Mouse (Mus musculus) MEL (cell line): Measurements from ENCODE around the gene Bcas3. TPM values are rescaled to one million over a fixed set of nuclear protein-coding genes. Genes with fewer than 3 reads are reported as not detected.
A peak's percentile ranks its signal among the peaks of the same experiment; 100 is the strongest.

ENCODE experiments used
- DNase-seq: peaks from one replicate; pipeline ENCODE4 v3.0.0; 2011; ENCODE audit warnings: low read depth, low spot score
- H3K27ac ChIP-seq: 2 replicates; pipeline ENCODE4 v1.5.1; 2012; ENCODE audit warnings: low read depth, mild to moderate bottlenecking, control low read depth, low read length, moderate library complexity; ENCODE audit not compliant: control insufficient read depth
- H3K27me3 ChIP-seq, 2 experiments: fragments of 150-350 bp in 1 of 2; sonication (generic) in 1 of 2; 2 replicates each; pipeline ENCODE4 v1.6.1; 2012; ENCODE audit warnings: low read length in 2 of 2, mild to moderate bottlenecking in 2 of 2, improper control_type of control experiment in 1 of 2, moderate library complexity in 1 of 2; ENCODE audit not compliant: insufficient read depth in 2 of 2, control insufficient read depth in 1 of 2
- H3K36me3 ChIP-seq, 2 experiments: 2 replicates each; pipeline ENCODE4 v1.6.1; 2012 to 2014; ENCODE audit warnings: low read length in 2 of 2, improper control_type of control experiment in 1 of 2, inconsistent platforms in 1 of 2, mild to moderate bottlenecking in 1 of 2; ENCODE audit not compliant: insufficient read depth in 2 of 2, control insufficient read depth in 1 of 2
- H3K4me1 ChIP-seq, 2 experiments: fragments of 150-350 bp in 1 of 2; sonication (generic) in 1 of 2; 2 replicates each; pipeline ENCODE4 v1.6.1; 2012; ENCODE audit warnings: low read length in 2 of 2, improper control_type of control experiment in 1 of 2, mild to moderate bottlenecking in 1 of 2; ENCODE audit not compliant: insufficient read depth in 2 of 2, control insufficient read depth in 1 of 2
- H3K4me3 ChIP-seq, 2 experiments: fragments of 150-350 bp in 1 of 2; sonication (generic) in 1 of 2; 2 replicates each; pipeline ENCODE4 v1.5.1; 2012; ENCODE audit warnings: low read depth in 2 of 2, low read length in 2 of 2, mild to moderate bottlenecking in 2 of 2, moderate library complexity in 2 of 2, control low read depth in 1 of 2, improper control_type of control experiment in 1 of 2; ENCODE audit not compliant: control insufficient read depth in 1 of 2, insufficient read depth in 1 of 2
- H3K79me2 ChIP-seq: 2 replicates; pipeline ENCODE4 v1.6.1; 2012; ENCODE audit warnings: mild to moderate bottlenecking, low read length, moderate library complexity; ENCODE audit not compliant: control insufficient read depth, poor library complexity, insufficient read depth
- H3K9ac ChIP-seq: 2 replicates; pipeline ENCODE4 v1.6.1; 2012; ENCODE audit warnings: low read depth, mild to moderate bottlenecking, control low read depth, low read length, moderate library complexity; ENCODE audit not compliant: control insufficient read depth, poor library complexity, severe bottlenecking
- H3K9me3 ChIP-seq: fragments of 150-350 bp; sonication (generic); replicated peaks from 2 replicates; pipeline ENCODE4 v1.6.1; 2012; ENCODE audit warnings: mild to moderate bottlenecking, low read length, improper control_type of control experiment, moderate library complexity; ENCODE audit not compliant: insufficient read depth
- BHLHE40 ChIP-seq: IDR thresholded peaks from 2 replicates; pipeline ENCODE4 v1.6.1; 2012; ENCODE audit warnings: low read depth, mild to moderate bottlenecking, inconsistent platforms, low read length, improper control_type of control experiment, borderline replicate concordance
- CHD1 ChIP-seq: IDR thresholded peaks from 2 replicates; pipeline ENCODE4 v1.6.1; 2012; ENCODE audit warnings: low read depth, mild to moderate bottlenecking, inconsistent platforms, low read length, improper control_type of control experiment
- CHD2 ChIP-seq: IDR thresholded peaks from 2 replicates; pipeline ENCODE4 v1.6.1; 2011; ENCODE audit warnings: low read length, improper control_type of control experiment
- E2F4 ChIP-seq: IDR thresholded peaks from 2 replicates; pipeline ENCODE4 v1.6.1; 2011; ENCODE audit warnings: low read depth, low read length, improper control_type of control experiment, borderline replicate concordance
- GABPA ChIP-seq: IDR thresholded peaks from 2 replicates; pipeline ENCODE4 v1.6.1; 2012; ENCODE audit warnings: low read depth, mild to moderate bottlenecking, inconsistent platforms, low read length, improper control_type of control experiment, moderate library complexity
- GATA1 ChIP-seq: IDR thresholded peaks from 2 replicates; pipeline ENCODE4 v1.6.1; 2011; ENCODE audit warnings: low read depth, low read length, improper control_type of control experiment
- HCFC1 ChIP-seq: IDR thresholded peaks from 2 replicates; pipeline ENCODE4 v1.6.1; 2012; ENCODE audit warnings: low read depth, mild to moderate bottlenecking, inconsistent platforms, low read length, improper control_type of control experiment, moderate library complexity
- MAFK ChIP-seq: IDR thresholded peaks from 2 replicates; pipeline ENCODE4 v1.6.1; 2011; ENCODE audit warnings: low read depth, mild to moderate bottlenecking, low read length, improper control_type of control experiment, borderline replicate concordance
- MXI1 ChIP-seq: IDR thresholded peaks from 2 replicates; pipeline ENCODE4 v1.6.1; 2011; ENCODE audit warnings: mild to moderate bottlenecking, low read depth, low read length, improper control_type of control experiment
- MYB ChIP-seq: IDR thresholded peaks from 2 replicates; pipeline ENCODE4 v1.6.1; 2011; ENCODE audit warnings: mild to moderate bottlenecking, low read depth, low read length, improper control_type of control experiment
- NELFE ChIP-seq: IDR thresholded peaks from 2 replicates; pipeline ENCODE4 v1.6.1; 2011; ENCODE audit warnings: low read depth, low read length, improper control_type of control experiment
- NRF1 ChIP-seq: IDR thresholded peaks from 2 replicates; pipeline ENCODE4 v1.6.1; 2014; ENCODE audit warnings: low read depth, mild to moderate bottlenecking, inconsistent platforms, low read length, improper control_type of control experiment, moderate library complexity; ENCODE audit not compliant: poor library complexity, insufficient read depth, severe bottlenecking
- POLR2AphosphoS2 ChIP-seq: IDR thresholded peaks from 2 replicates; pipeline ENCODE4 v1.6.1; 2011; ENCODE audit warnings: low read length, improper control_type of control experiment
- RCOR1 ChIP-seq: IDR thresholded peaks from 2 replicates; pipeline ENCODE4 v1.6.1; 2012; ENCODE audit warnings: low read depth, mild to moderate bottlenecking, inconsistent platforms, low read length, improper control_type of control experiment
- SIN3A ChIP-seq: IDR thresholded peaks from 2 replicates; pipeline ENCODE4 v1.6.1; 2012; ENCODE audit warnings: low read length, improper control_type of control experiment, inconsistent platforms
- SMC3 ChIP-seq: IDR thresholded peaks from 2 replicates; pipeline ENCODE4 v1.6.1; 2011; ENCODE audit warnings: low read depth, low read length, improper control_type of control experiment
- TBP ChIP-seq: IDR thresholded peaks from 2 replicates; pipeline ENCODE4 v1.8.0; 2011; ENCODE audit warnings: low read depth, low read length, improper control_type of control experiment
- UBTF ChIP-seq: IDR thresholded peaks from 2 replicates; pipeline ENCODE4 v1.6.1; 2012; ENCODE audit warnings: low read depth, mild to moderate bottlenecking, inconsistent platforms, low read length, improper control_type of control experiment, moderate library complexity, borderline replicate concordance; ENCODE audit not compliant: insufficient read depth
- USF1 ChIP-seq: IDR thresholded peaks from 2 replicates; pipeline ENCODE4 v1.6.1; 2014; ENCODE audit warnings: low read depth, mild to moderate bottlenecking, inconsistent platforms, low read length, improper control_type of control experiment, moderate library complexity
- USF2 ChIP-seq, 2 experiments: IDR thresholded peaks; 2 replicates each; pipeline ENCODE4 v1.6.1; 2011 to 2012; ENCODE audit warnings: improper control_type of control experiment in 2 of 2, low read length in 2 of 2, borderline replicate concordance in 1 of 2, inconsistent platforms in 1 of 2, low read depth in 1 of 2, mild to moderate bottlenecking in 1 of 2; ENCODE audit not compliant: insufficient read depth in 1 of 2
- ZMIZ1 ChIP-seq: IDR thresholded peaks from 2 replicates; pipeline ENCODE4 v1.6.1; 2012; ENCODE audit warnings: low read depth, mild to moderate bottlenecking, inconsistent platforms, low read length, improper control_type of control experiment, moderate library complexity
- ZNF384 ChIP-seq: IDR thresholded peaks from 2 replicates; pipeline ENCODE4 v1.6.1; 2012; ENCODE audit warnings: low read depth, mild to moderate bottlenecking, inconsistent platforms, low read length, improper control_type of control experiment
- polyA plus RNA-seq, 2 experiments: library from polyadenylated mRNA; stranded (reverse) in 1 of 2; unstranded in 1 of 2; fragments of >175 nt in 1 of 2; fragments of >200 nt in 1 of 2; gene quantifications; 2 replicates each; pipeline versions ENCODE4 v1.2.1 to v1.2.4; 2012; ENCODE audit warnings: low replicate concordance in 2 of 2, low read depth in 1 of 2; ENCODE audit not compliant: insufficient read length in 2 of 2, insufficient read depth in 1 of 2, missing spikeins in 1 of 2
- total RNA-seq: library from RNA; depleted of rRNA; stranded (reverse); fragments of 300-350 nt; gene quantifications from 2 replicates; pipeline ENCODE4 v1.2.3, GENCODE M21; 2012

Gene Bcas3
- total and polyA plus RNA-seq, 3 experiments = 8.6 to 14.7 TPM; not detected in 1

- TF ChIP-seq GABPA = no peak
- TF ChIP-seq MYB = 0 out of 2 replicates have a peak, but pooled peaks have one; percentile 21
- TF ChIP-seq MAFK = no peak
- TF ChIP-seq RCOR1 = 0 out of 2 replicates have a peak, but pooled peaks have one; percentile 16
- TF ChIP-seq POLR2AphosphoS2 = no peak
- 0 out of 2 replicates have a peak, but pooled peaks have one; percentile 19 for TF ChIP-seq TBP
- TF ChIP-seq GATA1 = peak; percentile 54; the same call in 1 of the 2 replicates
- no peak for TF ChIP-seq MXI1
- TF ChIP-seq USF2 (IDR thresholded peaks at IDR 0.05; ENCODE audit: borderline replicate concordance in 1 of 2, insufficient read depth in 1 of 2, low read depth in 1 of 2, low read length in 2 of 2) = no peak
- no peak for TF ChIP-seq UBTF
- TF ChIP-seq BHLHE40 = peak; percentile 51; the same call in 1 of the 2 replicates
- no peak for TF ChIP-seq NRF1
- TF ChIP-seq SIN3A = peak; percentile 66
- no peak for TF ChIP-seq CHD1
- TF ChIP-seq, all 39 proteins: peak for 15
Measured at GRCm38 (mm10) chr11:85518025-85518756, 165.2 kb downstream of the Bcas3 start (continued).

DNA sequence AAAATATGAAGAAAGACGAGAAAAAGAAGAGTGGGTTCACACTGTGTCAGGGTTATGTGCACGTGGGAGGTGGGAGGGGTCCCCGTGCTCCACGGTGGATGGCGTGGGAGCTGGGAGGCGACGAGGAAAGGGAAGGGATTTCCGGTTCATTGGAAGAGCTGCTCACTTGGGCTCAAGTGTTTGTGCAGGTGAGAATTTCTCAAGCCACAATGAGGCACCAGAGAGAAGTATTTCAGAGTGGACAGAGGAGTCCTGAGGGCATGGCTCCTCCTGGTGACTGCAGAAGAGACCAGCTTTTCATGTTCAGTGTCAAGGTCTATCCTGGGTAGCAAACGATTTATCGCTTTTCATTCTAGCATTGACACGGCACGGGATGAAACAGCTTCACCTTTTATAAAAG is 167.3 kb downstream of the Bcas3 start:
- H3K27ac ChIP-seq = no peak overlapping the region
- no peak overlapping the region for H3K4me3 ChIP-seq
- no peaks in the 10 kb centered on the region for H3K27me3 ChIP-seq
- TF ChIP-seq MYB (no peak), GABPA (no peak), BHLHE40 (no peak), HCFC1 (no peak), USF1 (no peak), E2F4 (no peak), ZMIZ1 (no peak), UBTF (no peak), ZNF384 (no peak), SIN3A (no peak), NELFE (no peak), CHD2 (no peak), SMC3 (no peak)
- TF ChIP-seq, all 39 proteins: peak for 0
- H3K4me1 ChIP-seq = peaks cover 0 to 2% of the 10 kb centered on the region in 2 experiments; a peak in 1 of 4 replicates
- H3K79me2 ChIP-seq = no peaks in the 10 kb centered on the region
- no peak for DNase-seq
- no peaks in the 10 kb centered on the region for H3K9me3 ChIP-seq
- H3K9ac ChIP-seq = no peak overlapping the region
- H3K36me3 ChIP-seq = no peaks in the 10 kb centered on the region
